Mouse (Mus musculus): ENCODE measurements around the gene Dhx34. TPM values are rescaled to one million over a fixed set of nuclear protein-coding genes. Genes with fewer than 3 reads are reported as not detected.

The Dhx34 gene
- polyA plus RNA-seq, 2 experiments = 9.4 to 17.0 TPM

GRCm38 (mm10) chr7:16204791-16205190, 17.0 kb downstream of the Dhx34 start:
- Histone ChIP-seq H3K27me3 (ENCODE audit: control insufficient read depth, insufficient read depth, low read length) (no peaks in the 10 kb centered on the region), H3K4me2 (replicated peaks; ENCODE audit: low read depth, low read length, severe bottlenecking) (no peak overlapping the region), H3K4me3 (replicated peaks; ENCODE audit: low read length) (no peak overlapping the region), H3K4me1 (ENCODE audit: control insufficient read depth, insufficient read depth, low read length) (no peaks in the 10 kb centered on the region), H3K36me3 (ENCODE audit: control insufficient read depth, insufficient read depth, low read length) (peaks cover 76% of the 10 kb centered on the region), H3K27ac (replicated peaks; ENCODE audit: low read depth, low read length) (no peak overlapping the region), H3K9me3 (ENCODE audit: control insufficient read depth, low read length) (no peaks in the 10 kb centered on the region), H3K9ac (ENCODE audit: low read depth, low read length, severe bottlenecking) (no peak overlapping the region)
- ATAC-seq (ENCODE audit: low FRiP score, low read depth) (no peak), DNase-seq (ENCODE audit: low spot score) (no peak)
- 83% methylated on average over 8 of the region's 9 CpGs for WGBS
- no peak for TF ChIP-seq POLR2A (IDR thresholded peaks at IDR 0.05; ENCODE audit: borderline replicate concordance, extremely low read depth, insufficient read depth, insufficient read length)

DNA sequence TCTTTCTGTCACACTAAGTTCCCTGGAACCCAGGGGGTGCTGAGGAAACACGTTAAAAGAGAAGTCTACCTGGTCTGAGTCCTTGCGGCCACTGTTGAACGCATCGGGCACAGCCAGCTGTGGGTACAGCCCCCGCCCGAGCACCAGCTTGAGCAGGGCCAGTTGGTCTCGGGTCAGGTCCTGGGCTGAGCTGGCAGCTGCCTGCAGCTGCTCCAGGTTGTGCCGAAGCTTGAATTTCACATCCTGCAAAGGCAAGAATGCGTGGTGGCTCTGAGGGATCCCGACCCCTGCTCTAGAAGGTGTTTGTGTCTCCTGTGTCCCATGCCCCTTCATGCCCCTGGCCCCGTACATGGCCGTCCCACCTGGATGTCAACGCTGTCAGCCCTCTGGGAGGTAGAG, 18.3 kb downstream of the Dhx34 start:
- Histone ChIP-seq H3K9ac (ENCODE audit: low read depth, low read length, severe bottlenecking) (no peak overlapping the region), H3K4me2 (replicated peaks; ENCODE audit: low read depth, low read length, severe bottlenecking) (no peak overlapping the region), H3K4me1 (ENCODE audit: control insufficient read depth, insufficient read depth, low read length) (no peaks in the 10 kb centered on the region), H3K4me3 (replicated peaks; ENCODE audit: low read length) (no peak overlapping the region), H3K27me3 (ENCODE audit: control insufficient read depth, insufficient read depth, low read length) (no peaks in the 10 kb centered on the region), H3K27ac (replicated peaks; ENCODE audit: low read depth, low read length) (no peak overlapping the region), H3K36me3 (ENCODE audit: control insufficient read depth, insufficient read depth, low read length) (peaks cover 78% of the 10 kb centered on the region), H3K9me3 (ENCODE audit: control insufficient read depth, low read length) (no peaks in the 10 kb centered on the region)
- DNase-seq (ENCODE audit: low spot score) = no peak
- ATAC-seq (ENCODE audit: low FRiP score, low read depth) = no peak
- 89% methylated on average over 13 of the region's 13 CpGs for WGBS
- no peak for TF ChIP-seq POLR2A (IDR thresholded peaks at IDR 0.05; ENCODE audit: borderline replicate concordance, extremely low read depth, insufficient read depth, insufficient read length)

- Histone ChIP-seq H3K27ac (replicated peaks; ENCODE audit: low read depth, low read length) (no peak overlapping the region), H3K9ac (ENCODE audit: low read depth, low read length, severe bottlenecking) (no peak overlapping the region), H3K4me3 (replicated peaks; ENCODE audit: low read length) (no peak overlapping the region), H3K4me1 (ENCODE audit: control insufficient read depth, insufficient read depth, low read length) (no peaks in the 10 kb centered on the region), H3K4me2 (replicated peaks; ENCODE audit: low read depth, low read length, severe bottlenecking) (no peak overlapping the region), H3K36me3 (ENCODE audit: control insufficient read depth, insufficient read depth, low read length) (peaks cover 83% of the 10 kb centered on the region), H3K27me3 (ENCODE audit: control insufficient read depth, insufficient read depth, low read length) (no peaks in the 10 kb centered on the region), H3K9me3 (ENCODE audit: control insufficient read depth, low read length) (no peaks in the 10 kb centered on the region)
- 85% methylated on average over 15 of the region's 15 CpGs for WGBS
- no peak for ATAC-seq (ENCODE audit: low FRiP score, low read depth)
- no peak for DNase-seq (ENCODE audit: low spot score)
- no peak for TF ChIP-seq POLR2A (IDR thresholded peaks at IDR 0.05; ENCODE audit: borderline replicate concordance, extremely low read depth, insufficient read depth, insufficient read length)
Observed at GRCm38 (mm10) chr7:16202756-16203504, 18.9 kb downstream of the Dhx34 start.

GRCm38 (mm10) chr7:16201136-16201535, 20.7 kb downstream of the Dhx34 start:
- ATAC-seq (ENCODE audit: low FRiP score, low read depth) = no peak
- Histone ChIP-seq H3K36me3 (ENCODE audit: control insufficient read depth, insufficient read depth, low read length) (peaks cover 83% of the 10 kb centered on the region), H3K9me3 (ENCODE audit: control insufficient read depth, low read length) (no peaks in the 10 kb centered on the region), H3K27me3 (ENCODE audit: control insufficient read depth, insufficient read depth, low read length) (no peaks in the 10 kb centered on the region), H3K9ac (ENCODE audit: low read depth, low read length, severe bottlenecking) (no peak overlapping the region), H3K27ac (replicated peaks; ENCODE audit: low read depth, low read length) (no peak overlapping the region), H3K4me2 (replicated peaks; ENCODE audit: low read depth, low read length, severe bottlenecking) (no peak overlapping the region), H3K4me1 (ENCODE audit: control insufficient read depth, insufficient read depth, low read length) (no peaks in the 10 kb centered on the region), H3K4me3 (replicated peaks; ENCODE audit: low read length) (no peak overlapping the region)
- TF ChIP-seq POLR2A (IDR thresholded peaks at IDR 0.05; ENCODE audit: borderline replicate concordance, extremely low read depth, insufficient read depth, insufficient read length) = no peak
- no peak for DNase-seq (ENCODE audit: low spot score)
- 82% methylated on average over 6 of the region's 6 CpGs for WGBS

DNA sequence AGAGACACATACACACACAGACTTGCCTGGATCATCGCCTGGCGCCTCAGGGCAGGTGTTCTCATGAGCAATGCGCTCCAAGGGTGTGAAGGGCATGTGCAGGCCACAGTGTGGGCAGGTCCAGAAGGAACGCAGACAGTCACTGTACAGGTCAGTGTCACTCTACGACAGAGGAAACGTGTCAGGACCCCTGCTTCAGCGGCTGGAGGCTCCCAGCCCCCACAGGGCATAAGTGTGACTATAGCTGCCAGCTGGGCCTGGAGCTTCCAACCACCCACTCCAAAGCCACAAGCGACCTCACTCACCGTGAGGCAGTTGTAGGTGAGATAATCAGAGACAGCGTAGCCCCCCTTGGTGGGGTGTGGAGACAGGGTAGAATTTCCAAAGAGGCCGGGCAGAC, 23.3 kb downstream of the Dhx34 start:
- H3K4me1 ChIP-seq (ENCODE audit: control insufficient read depth, insufficient read depth, low read length) = no peaks in the 10 kb centered on the region
- no peak for DNase-seq (ENCODE audit: low spot score)
- H3K9me3 ChIP-seq (ENCODE audit: control insufficient read depth, low read length) = no peaks in the 10 kb centered on the region
- TF ChIP-seq POLR2A (IDR thresholded peaks at IDR 0.05; ENCODE audit: borderline replicate concordance, extremely low read depth, insufficient read depth, insufficient read length) = no peak
- no peak overlapping the region for H3K4me2 ChIP-seq (replicated peaks; ENCODE audit: low read depth, low read length, severe bottlenecking)
- no peak for ATAC-seq (ENCODE audit: low FRiP score, low read depth)
- H3K36me3 ChIP-seq (ENCODE audit: control insufficient read depth, insufficient read depth, low read length) = peaks cover 60% of the 10 kb centered on the region
- H3K9ac ChIP-seq (ENCODE audit: low read depth, low read length, severe bottlenecking) = no peak overlapping the region
- no peak overlapping the region for H3K4me3 ChIP-seq (replicated peaks; ENCODE audit: low read length)
- no peaks in the 10 kb centered on the region for H3K27me3 ChIP-seq (ENCODE audit: control insufficient read depth, insufficient read depth, low read length)
- H3K27ac ChIP-seq (replicated peaks; ENCODE audit: low read depth, low read length) = no peak overlapping the region
- WGBS = 81% methylated on average over 11 of the region's 11 CpGs
